Comparison of ENCODE assay signal across 8 mouse cellular contexts in the genomic region with DNA sequence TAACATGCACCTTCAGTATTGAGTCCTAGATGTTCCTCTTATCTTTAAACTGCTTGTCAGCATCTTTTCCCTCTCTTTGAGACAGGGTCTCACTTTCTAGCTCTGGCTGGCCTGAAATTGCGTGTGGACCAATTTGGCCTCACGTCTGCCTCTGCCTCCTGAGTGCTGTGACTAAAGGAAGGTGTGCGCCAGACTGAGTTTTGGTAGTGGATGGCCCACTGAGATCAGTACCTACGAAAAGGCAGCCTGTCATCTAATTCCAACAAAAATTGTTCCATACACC. TPM values are rescaled to one million over a fixed set of nuclear protein-coding genes. Genes with fewer than 3 reads are reported as not detected.
A peak's percentile ranks its signal among the peaks of the same experiment; 100 is the strongest.
DNase-seq lines count a peak whose midpoint lies in the region; ATAC-seq and TF ChIP-seq lines count a peak whose summit lies in the region.

No protein-coding gene starts in this region.

- DNase-seq in liver, adult 2 months (ENCODE audit: extremely low read depth, low read depth, low spot score), result no peak
- DNase-seq in liver, result no peak
- DNase-seq in frontal cortex, adult 2 months (ENCODE audit: extremely low spot score in 1 of 2, low spot score in 1 of 2), result no peak
- DNase-seq in embryo, embryonic 11 days, result no peak
- DNase-seq in gastrocnemius, postnatal 4 days (ENCODE audit: low spot score in 2 of 2), result no peak

- peak overlapping the region; percentile 98 for H3K4me2 ChIP-seq in embryonic facial prominence, embryonic 15.5 days (replicated peaks)
- H3K4me2 ChIP-seq in intestine, embryonic 15.5 days (replicated peaks), result peak overlapping the region; percentile 95
- H3K4me2 ChIP-seq in neural tube, embryonic 12.5 days (replicated peaks), result peak overlapping the region; percentile 99

- TF ChIP-seq CTCF in liver, adult 2 months (IDR thresholded peaks at IDR 0.05; ENCODE audit: low read depth, low read length), result no peak

- peak overlapping the region; percentile 46; the same call in 1 of the 2 replicates for H3K9ac ChIP-seq in liver, adult 2 months (ENCODE audit: low read depth, low read length)
- no peak overlapping the region for H3K9ac ChIP-seq in embryonic facial prominence, embryonic 15.5 days
- peak overlapping the region; percentile 47; the same call in 1 of the 2 replicates for H3K9ac ChIP-seq in intestine, embryonic 15.5 days
- H3K9ac ChIP-seq in neural tube, embryonic 12.5 days, result peak overlapping the region; percentile 77

- H3K4me3 ChIP-seq in liver, adult 2 months (ENCODE audit: insufficient read depth, low read depth, low read length), result 0 out of 2 replicates have a peak overlapping the region, but pooled peaks have one; percentile 72
- H3K4me3 ChIP-seq in embryonic facial prominence, embryonic 15.5 days (replicated peaks), result peak overlapping the region; percentile 89
- H3K4me3 ChIP-seq in intestine, embryonic 15.5 days (replicated peaks), result peak overlapping the region; percentile 89
- peak overlapping the region; percentile 85 for H3K4me3 ChIP-seq in neural tube, embryonic 12.5 days

- no peak overlapping the region for H3K27ac ChIP-seq in liver, adult 2 months (replicated peaks; ENCODE audit: insufficient read depth, low read depth, low read length)
- 0 out of 2 replicates have a peak overlapping the region, but pooled peaks have one; percentile 44 for H3K27ac ChIP-seq in embryonic facial prominence, embryonic 15.5 days (replicated peaks)
- 0 out of 2 replicates have a peak overlapping the region, but pooled peaks have one; percentile 17 for H3K27ac ChIP-seq in intestine, embryonic 15.5 days
- H3K27ac ChIP-seq in neural tube, embryonic 12.5 days, result no peak overlapping the region

- ATAC-seq in embryonic facial prominence, embryonic 15.5 days (ENCODE audit: insufficient number of reproducible peaks, low FRiP score, low TSS enrichment, low read depth), result no peak
- no peak for ATAC-seq in intestine, embryonic 15.5 days
- no peak for ATAC-seq in neural tube, embryonic 12.5 days (ENCODE audit: low FRiP score, low read depth)

- no peaks in the 10 kb centered on the region for H3K79me2 ChIP-seq in liver, adult 2 months (ENCODE audit: control insufficient read depth, insufficient read depth, low read length)

- H3K27me3 ChIP-seq in liver, adult 2 months (ENCODE audit: control insufficient read depth, insufficient read depth, low read length), result no peaks in the 10 kb centered on the region
- no peaks in the 10 kb centered on the region for H3K27me3 ChIP-seq in embryonic facial prominence, embryonic 15.5 days
- no peaks in the 10 kb centered on the region for H3K27me3 ChIP-seq in intestine, embryonic 15.5 days (replicated peaks)
- H3K27me3 ChIP-seq in neural tube, embryonic 12.5 days (replicated peaks), result no peaks in the 10 kb centered on the region

- no peak for TF ChIP-seq POLR2A in liver, adult 2 months (IDR thresholded peaks at IDR 0.05; ENCODE audit: extremely low read depth, insufficient read depth, low read length)

- H3K36me3 ChIP-seq in liver, adult 2 months (ENCODE audit: control insufficient read depth, insufficient read depth, low read length), result no peaks in the 10 kb centered on the region
- peaks cover 5% of the 10 kb centered on the region for H3K36me3 ChIP-seq in embryonic facial prominence, embryonic 15.5 days
- H3K36me3 ChIP-seq in intestine, embryonic 15.5 days, result no peaks in the 10 kb centered on the region
- peaks cover 15% of the 10 kb centered on the region for H3K36me3 ChIP-seq in neural tube, embryonic 12.5 days

- no peaks in the 10 kb centered on the region for H3K9me3 ChIP-seq in embryonic facial prominence, embryonic 15.5 days (replicated peaks)
- H3K9me3 ChIP-seq in intestine, embryonic 15.5 days, result no peaks in the 10 kb centered on the region
- H3K9me3 ChIP-seq in neural tube, embryonic 12.5 days, result no peaks in the 10 kb centered on the region

- 85% methylated on average over 4 of the region's 4 CpGs for WGBS in liver, adult 2 months
- 72% methylated on average over 4 of the region's 4 CpGs for WGBS in embryonic facial prominence, embryonic 15.5 days
- 73% methylated on average over 4 of the region's 4 CpGs for WGBS in intestine, embryonic 15.5 days
- WGBS in neural tube, embryonic 12.5 days, result 77% methylated on average over 4 of the region's 4 CpGs

- H3K4me1 ChIP-seq in liver, adult 2 months (ENCODE audit: control insufficient read depth, insufficient read depth, low read length), result peaks cover 4% of the 10 kb centered on the region; the same call in 1 of the 2 replicates
- H3K4me1 ChIP-seq in embryonic facial prominence, embryonic 15.5 days, result peaks cover 8% of the 10 kb centered on the region; the same call in 1 of the 2 replicates
- peaks cover 5% of the 10 kb centered on the region; the same call in 1 of the 2 replicates for H3K4me1 ChIP-seq in intestine, embryonic 15.5 days (replicated peaks)
- H3K4me1 ChIP-seq in neural tube, embryonic 12.5 days, result peaks cover 15% of the 10 kb centered on the region

RNA-seq across cellular contexts. Expression of gene Dpy19l3, which starts 0.6 kb away (rescaled TPM):
- 3.8 and 3.9 TPM in 2 replicates for total RNA-seq in liver, adult 2 months (2014; rRNA removed)
- polyA plus RNA-seq in liver, adult 2 months (2012; rRNA removed), result 1.5 and 2.4 TPM in 2 replicates
- polyA plus RNA-seq in embryonic facial prominence, embryonic 15.5 days (2015; fragmentation: Nextera tagmentation; extraction: Ambion mirVana), result 22.8 and 26.0 TPM in 2 replicates
- 15.6 and 17.5 TPM in 2 replicates for polyA plus RNA-seq in intestine, embryonic 15.5 days (2015; fragmentation: Nextera tagmentation; extraction: Ambion mirVana)
- 35.2 and 35.9 TPM in 2 replicates for polyA plus RNA-seq in neural tube, embryonic 12.5 days (2016; fragmentation: Nextera tagmentation; extraction: Ambion mirVana)
- polyA plus RNA-seq in frontal cortex, adult 2 months (2012; rRNA removed), result 22.4 and 24.0 TPM in 2 replicates
- 10 to 100 TPM; 19.1 to 23.2 TPM for total RNA-seq in gastrocnemius, postnatal 4 days (2021)

RNA-seq across cellular contexts. Expression of gene Zfp507, which starts 48.0 kb away (rescaled TPM):
- 12.2 and 14.2 TPM in 2 replicates for total RNA-seq in liver, adult 2 months (2014; rRNA removed)
- polyA plus RNA-seq in liver, adult 2 months (2012; rRNA removed), result 3.6 and 4.9 TPM in 2 replicates
- polyA plus RNA-seq in embryonic facial prominence, embryonic 15.5 days (2015; fragmentation: Nextera tagmentation; extraction: Ambion mirVana), result 18.8 and 20.0 TPM in 2 replicates
- polyA plus RNA-seq in intestine, embryonic 15.5 days (2015; fragmentation: Nextera tagmentation; extraction: Ambion mirVana), result 16.6 and 17.8 TPM in 2 replicates
- 20.2 and 21.7 TPM in 2 replicates for polyA plus RNA-seq in neural tube, embryonic 12.5 days (2016; fragmentation: Nextera tagmentation; extraction: Ambion mirVana)
- 12.7 and 13.9 TPM in 2 replicates for polyA plus RNA-seq in frontal cortex, adult 2 months (2012; rRNA removed)
- total RNA-seq in gastrocnemius, postnatal 4 days (2021), result 10 to 100 TPM; 31.8 to 32.5 TPM

Comparison
In these comparisons a context has a peak if more than half of its experiments do, and no peak if none do; other contexts are left out.
1. H3K27ac ChIP-seq: peak in embryonic facial prominence, embryonic 15.5 days (single experiment) and intestine, embryonic 15.5 days (single experiment); none in liver, adult 2 months (single experiment) and neural tube, embryonic 12.5 days (single experiment).
2. Peak in every context shown above with its lines, with median percentiles within 50 percentile points of each other: H3K4me3 ChIP-seq and H3K4me2 ChIP-seq.